Mouse (Mus musculus) heart, postnatal 0 days (tissue): ENCODE results near the gene Sprtn.

ENCODE experiments used
- CTCF ChIP-seq: IDR thresholded peaks from 2 replicates; pipeline ENCODE4 v1.5.1; 2016; ENCODE audit warnings: antibody characterized with exemption, control low read depth, low read depth
- EP300 ChIP-seq: IDR thresholded peaks from 2 replicates; pipeline ENCODE4 v1.6.1; 2016; ENCODE audit warnings: antibody characterized with exemption, low read depth

- TF ChIP-seq CTCF (no peak; the same call in 1 of the 2 replicates), EP300 (peak; percentile 44; the same call in 1 of the 2 replicates)
Measured at GRCm38 (mm10) chr8:124921369-124922279, 23.9 kb downstream of the Sprtn start.
